Mouse (Mus musculus) liver, embryonic 14.5 days (tissue): ENCODE measurements at regions not wholly inside any gene's neighbourhood (a gene's known extent, or its start where the extent isn't known, plus 50 kb on each side); places are given as distances from the start of the nearest gene placed in this dataset.

Experiments used
- ATAC-seq: fragments of 200-750 bp; cut with Nextera tagmentation; 2 replicates; pipeline ENCODE4 v1.8.0; 2017; ENCODE audit warnings: moderate number of reproducible peaks, mild to moderate bottlenecking, moderate library complexity; ENCODE audit not compliant: insufficient read depth
- DNase-seq, 3 experiments: peaks; one replicate each; pipeline ENCODE4 v3.0.0-alpha.2; 2012 to 2013; ENCODE audit warnings: low read depth in 3 of 3, low spot score in 3 of 3
- H3K27ac ChIP-seq: fragments of 300-500 bp; sonication (generic); 2 replicates; pipeline ENCODE4 v1.5.1; 2014; ENCODE audit warnings: moderate library complexity, mild to moderate bottlenecking, control low read depth, inconsistent platforms
- H3K27me3 ChIP-seq: fragments of 300-500 bp; sonication (generic); 2 replicates; pipeline ENCODE4 v1.6.1; 2014; ENCODE audit warnings: mild to moderate bottlenecking, low read length, moderate library complexity; ENCODE audit not compliant: control insufficient read depth, insufficient read depth
- H3K36me3 ChIP-seq: fragments of 300-500 bp; sonication (generic); replicated peaks from 2 replicates; pipeline ENCODE4 v1.6.1; 2014; ENCODE audit warnings: low read depth; ENCODE audit not compliant: control insufficient read depth, insufficient read depth
- H3K4me1 ChIP-seq, 2 experiments: fragments of 200-500 bp in 1 of 2; fragments of 300-500 bp in 1 of 2; sonication (generic) in 1 of 2; replicated peaks; 2 replicates each; pipeline ENCODE4 v1.6.1; 2012 to 2014; ENCODE audit warnings: antibody characterized with exemption in 1 of 2, inconsistent platforms in 1 of 2, low read length in 1 of 2; ENCODE audit not compliant: control insufficient read depth in 2 of 2, insufficient read depth in 2 of 2
- H3K4me2 ChIP-seq: fragments of 300-500 bp; sonication (generic); 2 replicates; pipeline ENCODE4 v1.6.1; 2014; ENCODE audit warnings: low read depth, mild to moderate bottlenecking, control low read depth, moderate library complexity
- H3K4me3 ChIP-seq, 2 experiments: fragments of 200-500 bp in 1 of 2; fragments of 300-500 bp in 1 of 2; sonication (generic) in 1 of 2; 2 replicates each; pipeline ENCODE4 v1.5.1; 2012 to 2014; ENCODE audit warnings: low read depth in 2 of 2, low read length in 2 of 2, mild to moderate bottlenecking in 2 of 2, control low read depth in 1 of 2, inconsistent platforms in 1 of 2, moderate library complexity in 1 of 2; ENCODE audit not compliant: insufficient read depth in 1 of 2
- H3K9ac ChIP-seq: fragments of 300-500 bp; sonication (generic); replicated peaks from 2 replicates; pipeline ENCODE4 v1.6.1; 2014; ENCODE audit warnings: mild to moderate bottlenecking, control low read depth, moderate library complexity
- H3K9me3 ChIP-seq: fragments of 300-500 bp; sonication (generic); 2 replicates; pipeline ENCODE4 v1.6.1; 2016; ENCODE audit warnings: low read length, mixed read lengths; ENCODE audit not compliant: control insufficient read depth
- CTCF ChIP-seq: IDR thresholded peaks from 2 replicates; pipeline ENCODE4 v1.5.1; 2016; ENCODE audit warnings: antibody characterized with exemption, low read depth, control low read depth
- EP300 ChIP-seq: IDR thresholded peaks from 2 replicates; pipeline ENCODE4 v1.6.1; 2016; ENCODE audit warnings: antibody characterized with exemption, low read depth
- WGBS: fragments of 180-500 bp; shearing (Covaris S2); extraction: QIAGEN DNeasy Blood & Tissue Kit; methylation state at CpG from one replicate; pipeline ENCODE4 v1.1.7; 2014; ENCODE audit not compliant: insufficient replicate concordance; 5-methylcytosine and 5-hydroxymethylcytosine counted together

GRCm38 (mm10) chr12:86579716-86580115, 98.8 kb upstream of the Vash1 start:
- WGBS = 52% methylated on average over 2 of the region's 2 CpGs
- no peak for DNase-seq
- TF ChIP-seq EP300 (no peak), CTCF (no peak)

GRCm38 (mm10) chr12:86580132-86580718, 98.3 kb upstream of the Vash1 start:
- H3K36me3 ChIP-seq = no peaks in the 10 kb centered on the region
- no peak for TF ChIP-seq CTCF
- no peak for TF ChIP-seq EP300
- H3K4me2 ChIP-seq = no peak overlapping the region
- no peaks in the 10 kb centered on the region for H3K27me3 ChIP-seq
- no peak for DNase-seq
- H3K9me3 ChIP-seq = no peaks in the 10 kb centered on the region
- WGBS = 49% methylated on average over 4 of the region's 4 CpGs
- no peaks in the 10 kb centered on the region for H3K4me1 ChIP-seq
- ATAC-seq = no peak
- no peak overlapping the region for H3K9ac ChIP-seq
- H3K27ac ChIP-seq = no peak overlapping the region
- H3K4me3 ChIP-seq = no peak overlapping the region

More at GRCm38 (mm10) chr12:86579716-86580115, 98.8 kb upstream of the Vash1 start:
- Histone ChIP-seq H3K9ac (no peak overlapping the region), H3K9me3 (no peaks in the 10 kb centered on the region), H3K27ac (no peak overlapping the region), H3K4me1 (no peaks in the 10 kb centered on the region), H3K36me3 (no peaks in the 10 kb centered on the region), H3K27me3 (no peaks in the 10 kb centered on the region), H3K4me3 (no peak overlapping the region), H3K4me2 (no peak overlapping the region)
- no peak for ATAC-seq

- no peaks in the 10 kb centered on the region for H3K9me3 ChIP-seq
Observed at GRCm38 (mm10) chr12:86582076-86582475, 96.4 kb upstream of the Vash1 start.

GRCm38 (mm10) chr12:86588010-86588409, 90.5 kb upstream of the Vash1 start:
- no peak for DNase-seq
- Histone ChIP-seq H3K9me3 (no peaks in the 10 kb centered on the region), H3K4me2 (no peak overlapping the region), H3K27ac (no peak overlapping the region), H3K36me3 (no peaks in the 10 kb centered on the region), H3K4me1 (no peaks in the 10 kb centered on the region), H3K4me3 (no peak overlapping the region), H3K9ac (no peak overlapping the region), H3K27me3 (no peaks in the 10 kb centered on the region)
- ATAC-seq = no peak
- no peak for TF ChIP-seq CTCF
- TF ChIP-seq EP300 = no peak
- WGBS = 77% methylated on average over 6 of the region's 6 CpGs

More at GRCm38 (mm10) chr12:86582076-86582475, 96.4 kb upstream of the Vash1 start:
- no peaks in the 10 kb centered on the region for H3K4me1 ChIP-seq
- H3K4me2 ChIP-seq = no peak overlapping the region
- no peaks in the 10 kb centered on the region for H3K27me3 ChIP-seq
- H3K27ac ChIP-seq = no peak overlapping the region
- H3K4me3 ChIP-seq = no peak overlapping the region
- no peak for TF ChIP-seq EP300
- TF ChIP-seq CTCF = no peak
- DNase-seq (no peak), ATAC-seq (no peak)
- H3K36me3 ChIP-seq = no peaks in the 10 kb centered on the region
- WGBS = 57% methylated on average over 3 of the region's 3 CpGs
- H3K9ac ChIP-seq = no peak overlapping the region

- no peak overlapping the region for H3K4me2 ChIP-seq
- no peaks in the 10 kb centered on the region for H3K27me3 ChIP-seq
- H3K27ac ChIP-seq = no peak overlapping the region
- no peaks in the 10 kb centered on the region for H3K36me3 ChIP-seq
- no peaks in the 10 kb centered on the region for H3K4me1 ChIP-seq
- 39% methylated on average over 7 of the region's 7 CpGs for WGBS
- TF ChIP-seq CTCF (no peak), EP300 (no peak)
- ATAC-seq = no peak
- no peaks in the 10 kb centered on the region for H3K9me3 ChIP-seq
- DNase-seq = no peak
- no peak overlapping the region for H3K4me3 ChIP-seq
- H3K9ac ChIP-seq = no peak overlapping the region
Observed at GRCm38 (mm10) chr12:86592509-86592908, 86.0 kb upstream of the Vash1 start.

GRCm38 (mm10) chr12:86594647-86595046, 83.9 kb upstream of the Vash1 start:
- H3K9me3 ChIP-seq = no peaks in the 10 kb centered on the region
- H3K36me3 ChIP-seq = no peaks in the 10 kb centered on the region
- ATAC-seq (no peak), DNase-seq (no peak)
- no peaks in the 10 kb centered on the region for H3K27me3 ChIP-seq
- TF ChIP-seq EP300 (no peak), CTCF (no peak)
- H3K9ac ChIP-seq = no peak overlapping the region
- no peak overlapping the region for H3K27ac ChIP-seq
- WGBS = 53% methylated on average over 11 of the region's 11 CpGs
- no peaks in the 10 kb centered on the region for H3K4me1 ChIP-seq
- no peak overlapping the region for H3K4me2 ChIP-seq
- no peak overlapping the region for H3K4me3 ChIP-seq
